Mouse (Mus musculus) stomach, embryonic 14.5 days (tissue): ENCODE results near the gene Hmga1. TPM values are rescaled to one million over a fixed set of nuclear protein-coding genes. Genes with fewer than 3 reads are reported as not detected.
A peak's percentile ranks its signal among the peaks of the same experiment; 100 is the strongest.

Experiments
- ATAC-seq: fragments of 200-750 bp; cut with Nextera tagmentation; 2 replicates; pipeline ENCODE4 v1.8.0; 2017; ENCODE audit warnings: low read depth, moderate TSS enrichment; ENCODE audit not compliant: insufficient number of reproducible peaks, insufficient read depth, low FRiP score
- H3K27ac ChIP-seq: fragments of 300-500 bp; sonication (generic); 2 replicates; pipeline ENCODE4 v1.5.1; 2014; ENCODE audit warnings: mild to moderate bottlenecking, low read length, moderate library complexity, mixed read lengths
- H3K27me3 ChIP-seq: fragments of 300-500 bp; sonication (generic); 2 replicates; pipeline ENCODE4 v1.6.1; 2014; ENCODE audit warnings: low read length, control low read depth, mixed read lengths; ENCODE audit not compliant: control insufficient read depth, insufficient read depth
- H3K36me3 ChIP-seq: fragments of 300-500 bp; sonication (generic); 2 replicates; pipeline ENCODE4 v1.6.1; 2014; ENCODE audit warnings: mild to moderate bottlenecking, control low read depth, low read length, moderate library complexity, mixed read lengths; ENCODE audit not compliant: control insufficient read depth, insufficient read depth
- H3K4me1 ChIP-seq: fragments of 300-500 bp; sonication (generic); 2 replicates; pipeline ENCODE4 v1.6.1; 2014; ENCODE audit warnings: low read length, control low read depth, mixed read lengths; ENCODE audit not compliant: control insufficient read depth, insufficient read depth
- H3K4me2 ChIP-seq: fragments of 300-500 bp; sonication (generic); replicated peaks from 2 replicates; pipeline ENCODE4 v1.6.1; 2014; ENCODE audit warnings: low read depth, low read length, control low read depth
- H3K4me3 ChIP-seq: fragments of 300-500 bp; sonication (generic); 2 replicates; pipeline ENCODE4 v1.5.1; 2014; ENCODE audit warnings: low read depth, low read length, control low read depth
- H3K9ac ChIP-seq: fragments of 300-500 bp; sonication (generic); replicated peaks from 2 replicates; pipeline ENCODE4 v1.6.1; 2014; ENCODE audit warnings: low read depth, mild to moderate bottlenecking, control low read depth, low read length, moderate library complexity, mixed read lengths
- H3K9me3 ChIP-seq: fragments of 300-500 bp; sonication (generic); 2 replicates; pipeline ENCODE4 v1.6.1; 2016; ENCODE audit warnings: low read depth, low read length, control low read depth; ENCODE audit not compliant: control insufficient read depth
- WGBS: fragments of 180-500 bp; shearing (Covaris S2); extraction: QIAGEN DNeasy Blood & Tissue Kit; methylation state at CpG from one replicate; pipeline ENCODE4 v1.1.7; 2014; 5-methylcytosine and 5-hydroxymethylcytosine counted together
- polyA plus RNA-seq: library from polyadenylated mRNA; unstranded; fragments of >200 nt; fragmentation: Nextera tagmentation; extraction: Ambion mirVana; gene quantifications from 2 replicates; pipeline ENCODE4 v1.2.1, GENCODE M21; 2014

The Hmga1 gene
- polyA plus RNA-seq, 1 experiment from 2014 or later = 239 TPM

GRCm38 (mm10) chr17:27520557-27520956 lies 35.7 kb upstream of the Hmga1 start:
- H3K9ac ChIP-seq = no peak overlapping the region
- 1% methylated on average over 27 of the region's 27 CpGs for WGBS
- H3K4me1 ChIP-seq = no peaks in the 10 kb centered on the region
- H3K36me3 ChIP-seq = no peaks in the 10 kb centered on the region
- H3K4me2 ChIP-seq = no peak overlapping the region; the same call in 1 of the 2 replicates
- no peak overlapping the region for H3K4me3 ChIP-seq
- H3K27me3 ChIP-seq = peaks cover 9% of the 10 kb centered on the region
- 0 out of 2 replicates have a peak, but pooled peaks have one; percentile 20 for ATAC-seq
- H3K27ac ChIP-seq = no peak overlapping the region
- no peaks in the 10 kb centered on the region for H3K9me3 ChIP-seq

DNA sequence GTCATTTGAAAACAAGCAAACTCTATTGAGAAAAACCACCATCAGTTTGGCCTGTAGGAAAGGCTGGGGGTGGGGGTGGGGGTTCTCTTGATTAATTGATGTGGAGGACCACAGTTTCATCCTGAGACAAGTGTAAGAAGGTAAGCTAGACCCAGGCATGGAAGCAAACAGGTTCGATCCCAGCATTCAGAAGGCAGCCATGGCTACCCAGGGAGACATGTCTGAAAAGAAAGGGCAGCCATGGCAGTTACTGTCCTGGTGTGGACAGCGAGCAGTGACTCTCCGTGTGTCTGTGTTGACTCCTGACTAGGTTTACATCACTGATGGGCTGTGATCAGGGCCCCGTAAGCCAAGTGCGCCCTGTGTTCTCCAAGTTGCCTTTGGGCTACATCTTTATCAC lies 35.0 kb upstream of the Hmga1 start, which contains the start of gene Grm4:
TSS of gene Grm4 (minus strand) at position 101 of the 400 bp plus-strand sequence.
- 73% methylated on average over 5 of the region's 5 CpGs for WGBS
- Histone ChIP-seq H3K9ac (no peak within 1 kb of the TSS), H3K4me1 (no peaks in the 10 kb centered on the region), H3K27ac (no peak within 1 kb of the TSS), H3K4me3 (no peak within 1 kb of the TSS), H3K36me3 (no peaks in the 10 kb centered on the region), H3K27me3 (peaks cover 9% of the 10 kb centered on the region), H3K9me3 (no peaks in the 10 kb centered on the region), H3K4me2 (no peak within 1 kb of the TSS; the same call in 1 of the 2 replicates)
- no peak for ATAC-seq

DNA sequence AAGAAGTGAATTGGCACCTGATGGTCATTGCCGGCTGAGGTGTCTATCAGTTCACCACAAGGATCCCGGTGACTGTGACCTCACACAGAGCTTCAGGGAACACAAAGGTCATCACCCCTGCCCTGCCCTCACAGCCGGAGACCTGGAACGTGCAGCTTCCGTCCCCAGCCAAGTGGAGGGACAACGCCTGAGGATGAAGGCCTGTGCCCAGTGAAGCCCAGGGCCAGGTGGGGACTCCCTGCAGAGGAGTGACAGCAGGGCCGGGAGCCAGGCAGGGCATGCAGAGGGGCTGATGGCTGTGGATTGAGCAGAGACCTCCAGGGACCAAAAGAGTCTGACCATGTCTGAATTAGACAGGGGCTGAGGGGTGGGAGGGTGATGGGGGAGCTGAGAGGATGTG lies 33.2 kb upstream of the Hmga1 start:
- no peaks in the 10 kb centered on the region for H3K9me3 ChIP-seq
- WGBS = 47% methylated on average over 7 of the region's 7 CpGs
- no peaks in the 10 kb centered on the region for H3K4me1 ChIP-seq
- H3K36me3 ChIP-seq = no peaks in the 10 kb centered on the region
- no peak overlapping the region for H3K4me2 ChIP-seq
- no peak for ATAC-seq
- H3K9ac ChIP-seq = no peak overlapping the region
- peaks cover 9% of the 10 kb centered on the region for H3K27me3 ChIP-seq
- no peak overlapping the region for H3K27ac ChIP-seq
- no peak overlapping the region for H3K4me3 ChIP-seq

- 59% methylated on average over 6 of the region's 6 CpGs for WGBS
- H3K36me3 ChIP-seq = no peaks in the 10 kb centered on the region
- H3K4me1 ChIP-seq = no peaks in the 10 kb centered on the region
- H3K9ac ChIP-seq = no peak overlapping the region
- H3K4me2 ChIP-seq = no peak overlapping the region
- H3K9me3 ChIP-seq = no peaks in the 10 kb centered on the region
- no peak overlapping the region for H3K27ac ChIP-seq
- no peak overlapping the region for H3K4me3 ChIP-seq
- no peaks in the 10 kb centered on the region for H3K27me3 ChIP-seq
- no peak for ATAC-seq
Observed at GRCm38 (mm10) chr17:27527188-27527587, 29.1 kb upstream of the Hmga1 start.

GRCm38 (mm10) chr17:27528030-27528429 lies 28.3 kb upstream of the Hmga1 start:
- no peak overlapping the region for H3K4me2 ChIP-seq
- H3K4me3 ChIP-seq = no peak overlapping the region
- no peak for ATAC-seq
- no peaks in the 10 kb centered on the region for H3K27me3 ChIP-seq
- 57% methylated on average over 8 of the region's 8 CpGs for WGBS
- H3K9ac ChIP-seq = no peak overlapping the region
- H3K9me3 ChIP-seq = no peaks in the 10 kb centered on the region
- H3K4me1 ChIP-seq = no peaks in the 10 kb centered on the region
- H3K27ac ChIP-seq = no peak overlapping the region
- no peaks in the 10 kb centered on the region for H3K36me3 ChIP-seq

- H3K4me1 ChIP-seq = no peaks in the 10 kb centered on the region
- ATAC-seq = no peak
- no peak overlapping the region for H3K4me2 ChIP-seq
- H3K27me3 ChIP-seq = no peaks in the 10 kb centered on the region
- H3K9ac ChIP-seq = no peak overlapping the region
- H3K4me3 ChIP-seq = no peak overlapping the region
- no peaks in the 10 kb centered on the region for H3K9me3 ChIP-seq
- WGBS = 81% methylated on average over 5 of the region's 5 CpGs
- H3K36me3 ChIP-seq = no peaks in the 10 kb centered on the region
- no peak overlapping the region for H3K27ac ChIP-seq
Observed at GRCm38 (mm10) chr17:27528767-27529166, 27.5 kb upstream of the Hmga1 start.

DNA sequence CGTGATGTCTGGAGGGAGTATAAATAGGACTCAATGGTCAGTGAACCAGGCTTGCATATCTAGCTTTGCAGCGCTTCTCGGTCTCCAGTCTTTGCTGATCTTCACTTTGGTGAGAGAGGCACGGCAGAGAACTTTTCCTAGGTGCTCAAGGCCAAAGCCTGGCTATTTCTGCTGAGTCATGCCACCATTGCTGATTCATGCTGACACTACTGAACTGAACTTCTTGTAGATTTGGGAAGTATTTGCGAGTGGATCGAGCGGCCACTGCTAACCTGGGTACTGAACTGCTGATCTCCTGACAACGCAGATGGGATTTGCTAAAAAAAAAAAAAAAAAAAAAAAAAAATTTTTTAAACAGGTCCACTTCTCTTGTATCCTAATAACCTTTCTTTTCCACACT lies 24.2 kb upstream of the Hmga1 start:
- Histone ChIP-seq H3K4me3 (no peak overlapping the region), H3K9me3 (no peaks in the 10 kb centered on the region), H3K36me3 (no peaks in the 10 kb centered on the region), H3K9ac (no peak overlapping the region), H3K27me3 (no peaks in the 10 kb centered on the region), H3K4me1 (no peaks in the 10 kb centered on the region), H3K27ac (no peak overlapping the region), H3K4me2 (no peak overlapping the region)
- no peak for ATAC-seq
- WGBS = 93% methylated on average over 8 of the region's 8 CpGs

- H3K9me3 ChIP-seq = no peaks in the 10 kb centered on the region
- no peak overlapping the region for H3K9ac ChIP-seq
- H3K27ac ChIP-seq = no peak overlapping the region
- no peaks in the 10 kb centered on the region for H3K4me1 ChIP-seq
- 83% methylated on average over 3 of the region's 3 CpGs for WGBS
- H3K27me3 ChIP-seq = no peaks in the 10 kb centered on the region
- no peak overlapping the region for H3K4me2 ChIP-seq
- H3K4me3 ChIP-seq = no peak overlapping the region
- no peaks in the 10 kb centered on the region for H3K36me3 ChIP-seq
- no peak for ATAC-seq
Observed at GRCm38 (mm10) chr17:27533354-27533753, 22.9 kb upstream of the Hmga1 start.

- no peaks in the 10 kb centered on the region for H3K9me3 ChIP-seq
- ATAC-seq = no peak; the same call in 1 of the 2 replicates
- H3K4me2 ChIP-seq = no peak overlapping the region
- no peak overlapping the region for H3K4me3 ChIP-seq
- H3K27me3 ChIP-seq = no peaks in the 10 kb centered on the region
- H3K27ac ChIP-seq = no peak overlapping the region
- H3K9ac ChIP-seq = no peak overlapping the region
- H3K4me1 ChIP-seq = no peaks in the 10 kb centered on the region
- WGBS = 5% methylated on average over 10 of the region's 10 CpGs
- H3K36me3 ChIP-seq = no peaks in the 10 kb centered on the region
Observed at GRCm38 (mm10) chr17:27534718-27535117, 21.6 kb upstream of the Hmga1 start.
